Mouse (Mus musculus): ENCODE data around the gene Trip11.

Gene Trip11

DNA sequence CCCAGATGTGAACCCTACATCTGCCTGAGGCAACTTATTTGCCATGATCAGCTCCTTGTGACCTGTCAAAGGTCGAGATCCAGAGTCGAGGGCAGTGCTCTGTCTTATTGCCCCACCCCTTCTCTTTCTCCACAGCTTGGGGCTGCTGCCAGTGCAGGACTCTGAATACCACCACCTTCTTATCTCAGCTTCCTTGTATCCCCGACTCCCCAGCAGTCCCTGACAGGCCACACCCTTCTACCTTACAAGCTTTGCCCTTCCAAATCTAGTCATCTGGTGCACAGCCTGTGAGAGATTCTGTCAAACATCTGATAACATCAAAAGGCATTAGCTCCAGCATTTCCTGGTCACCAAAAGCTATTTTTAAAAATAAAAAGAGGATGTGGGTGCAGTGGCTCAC lies 91.5 kb downstream of the Trip11 start:
- DNase-seq (ENCODE audit: low spot score): no peak

DNA sequence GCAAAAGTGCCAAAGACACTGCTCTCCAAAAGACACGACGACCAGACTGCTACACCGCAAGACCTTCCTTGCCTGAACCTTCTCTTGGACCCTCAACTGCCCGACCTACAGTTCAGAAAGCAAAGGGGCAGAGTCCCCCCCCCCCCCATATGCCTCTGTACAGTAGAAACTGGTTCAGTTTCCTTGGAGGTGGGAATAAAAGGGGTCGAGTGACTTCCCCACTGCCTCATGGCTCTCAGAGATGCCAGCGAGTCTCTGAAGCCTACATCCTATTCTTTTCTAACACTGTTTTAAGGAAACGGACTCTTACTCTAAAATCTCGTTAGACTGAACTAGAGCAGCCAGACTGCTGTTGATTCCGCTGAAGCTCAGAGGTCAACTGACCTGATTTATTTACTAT lies 93.5 kb downstream of the Trip11 start:
- DNase-seq (ENCODE audit: low spot score): no peak

DNA sequence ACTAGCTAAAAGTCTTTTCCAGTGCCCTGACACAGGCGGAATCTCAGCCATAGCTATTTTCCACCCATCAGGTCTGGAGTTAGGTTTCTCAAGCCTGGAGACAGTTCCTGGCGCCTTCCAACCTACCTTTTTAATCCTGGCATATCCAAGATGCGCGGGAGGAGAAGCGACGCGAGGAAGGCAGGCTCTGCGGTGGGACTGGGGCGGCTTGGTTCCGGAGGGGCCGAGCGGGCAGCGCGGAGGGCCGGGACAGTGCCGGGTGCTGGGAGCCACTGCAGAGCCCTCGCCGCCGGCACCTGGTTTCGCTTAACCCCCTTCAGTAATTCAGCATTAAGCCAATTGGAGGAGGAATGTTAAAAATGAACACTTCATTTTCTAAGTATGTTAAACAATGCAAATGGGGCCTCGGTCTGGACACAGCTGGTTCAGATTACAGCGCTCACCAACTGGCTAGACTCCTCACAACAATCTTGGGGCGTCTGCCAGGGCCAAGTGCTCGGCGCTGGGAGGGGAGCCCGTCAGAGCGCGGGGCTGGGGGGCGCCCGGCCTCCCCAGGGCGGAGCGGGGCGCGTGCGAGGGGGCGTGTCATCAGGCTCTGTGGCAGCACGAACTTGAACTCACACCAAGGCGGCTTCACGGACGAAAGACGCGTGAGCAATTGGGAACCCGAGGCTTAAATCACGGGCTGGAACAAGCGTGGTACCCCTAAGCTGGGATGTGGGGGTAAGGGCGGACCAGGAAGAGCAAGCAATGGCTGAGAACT lies 94.3 kb downstream of the Trip11 start, which contains the start of gene Fbln5:
Fbln5 (minus strand) TSS at position 448 of the 763 bp plus-strand sequence.
- no peak for DNase-seq (ENCODE audit: low spot score)

- DNase-seq (ENCODE audit: low spot score): no peak
Measured at GRCm38 (mm10) chr12:101818246-101818607, 94.8 kb downstream of the Trip11 start.

DNA sequence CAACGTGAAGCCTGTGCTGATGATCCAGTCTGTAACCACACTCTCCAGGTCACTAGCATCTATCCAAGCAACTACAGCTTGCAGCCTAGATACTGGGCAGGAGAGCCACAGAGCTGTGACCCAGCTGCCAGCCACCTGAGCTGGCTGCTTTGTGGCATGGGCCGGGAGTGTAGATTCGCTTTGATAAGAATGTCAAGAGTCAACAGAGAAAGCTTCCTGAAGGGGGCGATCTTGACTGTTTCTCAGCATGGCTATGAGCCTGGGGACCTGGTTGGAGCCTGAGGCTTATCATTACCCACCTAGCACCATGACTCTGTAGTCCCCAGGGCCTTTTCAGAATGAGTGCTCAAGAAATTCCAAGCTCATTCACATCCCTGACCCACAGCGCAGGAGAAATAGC lies 96.3 kb downstream of the Trip11 start:
- no peak for DNase-seq (ENCODE audit: low spot score)

DNA sequence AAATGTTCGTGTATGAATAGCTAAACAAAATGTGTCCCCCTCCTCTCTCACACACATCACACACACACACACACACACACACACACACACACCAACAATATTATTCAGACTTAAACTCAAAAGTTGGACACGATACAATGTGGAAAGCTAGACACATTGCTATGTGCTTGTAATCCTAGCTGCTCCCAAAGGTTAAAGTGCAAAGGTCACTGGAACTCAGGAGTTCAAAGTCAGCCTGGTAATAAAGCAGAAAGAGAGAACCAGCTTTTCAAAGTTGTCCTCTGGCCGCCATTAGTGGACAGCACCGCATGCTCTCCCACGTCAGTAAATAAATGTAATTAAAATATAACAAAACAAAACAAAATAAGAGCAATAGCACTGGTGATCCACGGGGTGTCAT lies 97.3 kb downstream of the Trip11 start:
- no peak for DNase-seq (ENCODE audit: low spot score)

GRCm38 (mm10) chr12:101814423-101814822 lies 98.6 kb downstream of the Trip11 start:
- DNase-seq (ENCODE audit: low spot score): no peak

GRCm38 (mm10) chr12:101811181-101811580 lies 101.9 kb downstream of the Trip11 start:
- no peak for DNase-seq (ENCODE audit: low spot score)

GRCm38 (mm10) chr12:101810515-101810914 lies 102.6 kb downstream of the Trip11 start:
- DNase-seq (ENCODE audit: low spot score): no peak

- DNase-seq (ENCODE audit: low spot score): no peak
Measured at GRCm38 (mm10) chr12:101807400-101807799, 105.7 kb downstream of the Trip11 start.

DNA sequence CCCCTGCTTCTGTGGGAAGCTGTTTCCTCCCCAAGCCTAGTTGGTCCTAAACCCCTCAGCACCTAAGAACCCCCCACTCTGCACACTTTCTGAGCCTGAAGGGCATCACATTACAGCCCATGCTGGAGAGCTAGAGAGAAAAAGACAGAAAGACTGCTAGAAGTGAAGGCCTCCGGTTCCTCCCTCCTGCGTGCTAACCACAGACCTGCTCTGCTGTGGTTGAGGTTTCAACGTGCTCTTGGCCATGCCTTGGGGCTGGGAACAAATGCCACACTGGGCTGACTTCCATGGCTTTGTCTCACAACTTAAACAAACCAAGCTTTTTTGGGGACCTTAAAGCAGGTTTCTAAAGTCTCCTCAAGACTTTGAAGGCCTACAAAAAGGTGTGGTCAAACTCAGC lies 110.6 kb downstream of the Trip11 start:
- DNase-seq (ENCODE audit: low spot score): no peak

- no peak for DNase-seq (ENCODE audit: low spot score)
Measured at GRCm38 (mm10) chr12:101801744-101802143, 111.3 kb downstream of the Trip11 start.

DNA sequence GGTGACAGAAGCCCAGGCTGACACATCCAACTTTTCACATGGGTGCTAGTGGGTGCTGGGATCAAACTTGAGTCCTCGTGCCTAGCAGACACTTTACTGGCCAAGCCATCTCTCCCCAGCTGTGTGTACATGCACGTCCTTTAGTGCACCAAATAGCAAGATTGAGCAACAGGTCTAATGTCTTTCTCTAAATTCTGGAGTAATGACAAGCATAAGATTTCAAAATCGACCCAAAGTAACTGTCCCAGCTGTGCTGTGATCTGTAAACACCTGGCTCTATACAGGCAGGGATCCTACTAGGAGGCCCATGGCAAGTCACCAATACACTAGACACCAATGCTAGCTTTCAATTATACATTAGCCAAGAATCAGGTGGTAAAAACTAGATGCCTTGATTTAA lies 112.0 kb downstream of the Trip11 start:
- DNase-seq (ENCODE audit: low spot score): no peak

DNA sequence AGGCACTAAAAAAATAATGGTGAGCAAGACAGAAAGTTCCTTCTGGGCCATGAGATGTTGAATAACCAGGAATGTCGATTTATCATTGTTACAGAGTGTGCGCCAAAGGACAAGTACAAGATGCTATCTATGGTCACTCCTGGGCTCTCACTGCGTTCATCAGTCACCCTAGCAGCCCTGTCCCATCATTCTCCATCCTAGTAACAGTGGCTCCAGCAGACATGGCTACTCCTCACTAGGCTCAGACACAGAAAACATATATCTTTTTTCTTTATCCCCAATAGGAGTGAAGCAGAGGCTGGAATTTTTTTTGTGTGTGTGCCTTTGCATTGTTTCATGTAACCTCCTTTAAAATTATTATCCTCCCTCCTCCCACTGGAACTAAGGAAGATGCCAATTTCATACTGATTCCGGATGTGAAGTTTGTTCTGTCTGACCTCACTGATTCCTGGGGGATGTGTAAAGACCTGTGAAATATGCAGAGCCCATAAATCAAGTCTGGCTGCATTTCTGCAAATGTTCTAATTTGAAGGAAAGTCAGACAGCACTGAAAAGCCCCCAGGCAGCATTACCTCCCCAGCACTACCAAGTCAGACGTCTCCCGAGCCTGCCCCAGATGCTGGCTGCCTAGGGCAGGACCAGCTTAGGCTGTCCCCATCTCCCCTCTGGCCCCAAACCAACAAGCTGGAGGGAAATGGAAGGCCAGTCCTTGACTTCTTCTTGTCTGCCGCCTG lies 114.7 kb downstream of the Trip11 start:
- no peak for DNase-seq (ENCODE audit: low spot score)

GRCm38 (mm10) chr12:101794458-101794857 lies 118.6 kb downstream of the Trip11 start:
- no peak for DNase-seq (ENCODE audit: low spot score)

DNA sequence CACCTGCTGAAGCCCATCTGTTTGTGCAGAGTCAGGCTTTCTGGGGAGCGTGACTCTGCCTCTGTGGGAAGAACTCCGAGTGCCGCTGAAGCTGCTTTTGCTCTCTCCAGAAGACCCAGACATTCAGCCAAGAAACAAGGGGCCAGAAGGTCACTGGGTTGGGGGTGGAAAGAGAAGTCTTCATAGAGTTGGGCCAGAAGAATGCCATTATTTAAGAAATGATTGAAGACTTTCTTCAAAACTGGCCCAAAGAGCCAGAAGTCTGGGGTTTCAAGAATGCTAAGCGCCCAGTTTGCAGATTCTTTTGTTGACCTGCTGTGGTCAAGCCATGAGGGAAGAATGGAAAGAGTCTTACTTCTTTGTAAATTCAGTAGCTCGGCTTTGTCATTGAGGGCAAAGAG lies 119.8 kb downstream of the Trip11 start:
- DNase-seq (ENCODE audit: low spot score): no peak

DNA sequence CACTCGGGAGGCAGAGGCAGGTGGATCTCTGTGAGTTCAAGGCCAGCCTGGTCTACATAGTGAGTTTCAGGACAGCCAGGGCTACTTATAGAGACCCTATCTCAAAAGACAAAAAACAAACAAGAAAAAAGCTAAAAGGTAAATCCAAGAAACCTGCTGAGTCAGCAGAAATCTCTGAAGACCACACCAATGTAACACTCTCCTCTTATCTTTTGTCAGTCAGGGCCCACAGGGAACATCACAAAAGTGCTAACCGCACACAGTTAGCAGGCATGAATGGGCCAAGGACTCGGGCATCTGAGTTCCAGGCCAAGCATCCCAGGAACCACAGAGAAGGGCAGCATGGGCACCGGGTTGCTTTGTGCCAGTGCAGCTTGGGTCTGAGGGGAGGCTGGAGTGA lies 120.4 kb downstream of the Trip11 start:
- no peak for DNase-seq (ENCODE audit: low spot score)

- DNase-seq (ENCODE audit: low spot score): no peak
Measured at GRCm38 (mm10) chr12:101789767-101790166, 123.3 kb downstream of the Trip11 start.

GRCm38 (mm10) chr12:101789250-101789649 lies 123.8 kb downstream of the Trip11 start:
- DNase-seq (ENCODE audit: low spot score): no peak
